Mouse (Mus musculus): ENCODE measurements around the gene Hoxd11. TPM values are rescaled to one million over a fixed set of nuclear protein-coding genes. Genes with fewer than 3 reads are reported as not detected.

Hoxd11 gene
- total RNA-seq, 2 experiments from 2014 or later, result not detected

Small RNA genes lying within 50 kb of the gene (microRNA-seq; reads per million reads assigned to microRNA genes)
- gene Gm44463, result 0 reads per million in 2 experiments
- gene Mir10b, result 1,206 to 1,233 reads per million in 2 experiments

Other genes with a start within 250 kb of the Hoxd11 start
- gene Lnpk, start 100.1 kb upstream of the Hoxd11 start, total RNA-seq (2021), result 10 to 100 TPM; 18.7 to 21.4 TPM
- gene Evx2, start 20.0 kb upstream of the Hoxd11 start, total RNA-seq (2021), result not detected
- gene Hoxd13, start 11.2 kb upstream of the Hoxd11 start, total RNA-seq (2021), result not detected
- gene Hoxd12, start 4.5 kb upstream of the Hoxd11 start, total RNA-seq (2021), result not detected
- gene Hoxd10, start 12.4 kb downstream of the Hoxd11 start, total RNA-seq (2021), result not detected
- under 1 TPM; 0.19 to 0.22 TPM for gene Hoxd9, start 18.2 kb downstream of the Hoxd11 start, total RNA-seq (2021)
- 1 to 10 TPM; 1.9 to 2.5 TPM for gene Hoxd8, start 25.1 kb downstream of the Hoxd11 start, total RNA-seq (2021)
- not detected for gene Hoxd3, start 32.4 kb downstream of the Hoxd11 start, total RNA-seq (2021)
- under 1 TPM; 0.55 to 0.57 TPM for gene Hoxd4, start 32.4 kb downstream of the Hoxd11 start, total RNA-seq (2021)
- gene Gm28230, start 47.2 kb downstream of the Hoxd11 start, total RNA-seq (2021), result not detected
- not detected for gene Hoxd1, start 83.4 kb downstream of the Hoxd11 start, total RNA-seq (2021)
- 100 to 1,000 TPM; 137 to 142 TPM for gene Mtx2, start 146.2 kb downstream of the Hoxd11 start, total RNA-seq (2021)